11 mouse cellular contexts compared by ENCODE assay signal in genomic region chr1:55741885-55742284, GRCm38 (mm10).
DNase-seq lines count a peak whose midpoint lies in the region; ATAC-seq and TF ChIP-seq lines count a peak whose summit lies in the region.
"Had no signal": no experiment of that assay in that cellular context is flagged by ENCODE, and none has a peak within 500 bp of the region (broad histone marks: within the 10 kb centered on the region; RNA-seq: fewer than 3 reads in every experiment).

No protein-coding gene starts in this region.

- intact Hi-C loops in left cerebral cortex, postnatal 4 days (cut with DNase I), result no loop called here

- H3K9ac ChIP-seq in hindbrain, postnatal 0 days (replicated peaks; ENCODE audit: low read length), result no peak overlapping the region
- H3K9ac ChIP-seq in hindbrain, embryonic 12.5 days, result no peak overlapping the region
- no peak overlapping the region for H3K9ac ChIP-seq in intestine, postnatal 0 days (ENCODE audit: low read depth, low read length)
- H3K9ac ChIP-seq: liver, embryonic 13.5 days had no signal

- H3K4me3 ChIP-seq in hindbrain, postnatal 0 days (ENCODE audit: low read length), result no peak overlapping the region
- H3K4me3 ChIP-seq in hindbrain, embryonic 12.5 days, result no peak overlapping the region
- no peak overlapping the region for H3K4me3 ChIP-seq in intestine, postnatal 0 days (ENCODE audit: low read depth, low read length)
- H3K4me3 ChIP-seq: liver, embryonic 13.5 days; myocyte had no signal

- no peak for ATAC-seq in cerebellum, adult (ENCODE audit: insufficient number of reproducible peaks, low FRiP score, low TSS enrichment)
- ATAC-seq in hindbrain, postnatal 0 days, result peak; percentile 51; the same call in 1 of the 2 replicates
- no peak for ATAC-seq in hindbrain, embryonic 12.5 days (ENCODE audit: low FRiP score)
- no peak for ATAC-seq in intestine, postnatal 0 days

- no peaks in the 10 kb centered on the region for H3K36me3 ChIP-seq in hindbrain, postnatal 0 days (ENCODE audit: insufficient read depth, low read length)
- H3K36me3 ChIP-seq in hindbrain, embryonic 12.5 days, result no peaks in the 10 kb centered on the region
- no peaks in the 10 kb centered on the region for H3K36me3 ChIP-seq in intestine, postnatal 0 days (ENCODE audit: control insufficient read depth, insufficient read depth)
- H3K36me3 ChIP-seq: liver, embryonic 13.5 days had no signal

- H3K4me2 ChIP-seq in hindbrain, postnatal 0 days (ENCODE audit: low read depth, low read length), result no peak overlapping the region
- H3K4me2 ChIP-seq in hindbrain, embryonic 12.5 days (replicated peaks), result no peak overlapping the region
- no peak overlapping the region for H3K4me2 ChIP-seq in intestine, postnatal 0 days (replicated peaks; ENCODE audit: low read depth)
- H3K4me2 ChIP-seq: liver, embryonic 13.5 days had no signal

- 32% methylated on average over 3 of the region's 3 CpGs for WGBS in hindbrain, postnatal 0 days
- 81% methylated on average over 3 of the region's 3 CpGs for WGBS in hindbrain, embryonic 12.5 days
- WGBS in intestine, postnatal 0 days, result 66% methylated on average over 3 of the region's 3 CpGs

- no peak overlapping the region for H3K27ac ChIP-seq in hindbrain, postnatal 0 days
- no peak overlapping the region for H3K27ac ChIP-seq in hindbrain, embryonic 12.5 days
- no peak overlapping the region for H3K27ac ChIP-seq in intestine, postnatal 0 days (ENCODE audit: low read depth, low read length)
- H3K27ac ChIP-seq: liver, embryonic 13.5 days had no signal

- DNase-seq in cerebellum, adult 18-20 months, result peak; percentile 7 to 21
- DNase-seq in hindbrain, postnatal 0 days (ENCODE audit: low spot score), result peak; percentile 72
- DNase-seq in cerebellum, postnatal 10 days, result peak; percentile 91 to 95
- DNase-seq in left cerebral cortex, postnatal 4 days, result peak; percentile 87
- no peak for DNase-seq in embryo, embryonic 9.5 days (ENCODE audit: extremely low spot score)
- DNase-seq: kidney, adult 8-10 months; liver, embryonic 13.5 days had no signal

- H3K4me1 ChIP-seq in hindbrain, postnatal 0 days (ENCODE audit: insufficient read depth, low read length), result peaks cover 5% of the 10 kb centered on the region; the same call in 1 of the 2 replicates
- no peaks in the 10 kb centered on the region for H3K4me1 ChIP-seq in hindbrain, embryonic 12.5 days
- no peaks in the 10 kb centered on the region for H3K4me1 ChIP-seq in intestine, postnatal 0 days (replicated peaks; ENCODE audit: control insufficient read depth, insufficient read depth, low read length)
- H3K4me1 ChIP-seq: liver, embryonic 13.5 days had no signal

- no peaks in the 10 kb centered on the region for H3K27me3 ChIP-seq in hindbrain, postnatal 0 days (ENCODE audit: insufficient read depth, low read length)
- H3K27me3 ChIP-seq in hindbrain, embryonic 12.5 days, result peaks cover 7% of the 10 kb centered on the region; the same call in 1 of the 2 replicates
- H3K27me3 ChIP-seq in intestine, postnatal 0 days (replicated peaks; ENCODE audit: control insufficient read depth, insufficient read depth, low read length), result peaks cover 12% of the 10 kb centered on the region; the same call in 1 of the 2 replicates
- H3K27me3 ChIP-seq: liver, embryonic 13.5 days had no signal

- no peak for TF ChIP-seq CTCF in hindbrain, postnatal 0 days (IDR thresholded peaks at IDR 0.05; ENCODE audit: low read depth)
- TF ChIP-seq CTCF in intestine, postnatal 0 days (IDR thresholded peaks at IDR 0.05; ENCODE audit: low read depth), result no peak

- H3K9me3 ChIP-seq in hindbrain, postnatal 0 days (ENCODE audit: low read length), result no peaks in the 10 kb centered on the region
- H3K9me3 ChIP-seq in hindbrain, embryonic 12.5 days (replicated peaks), result no peaks in the 10 kb centered on the region
- no peaks in the 10 kb centered on the region for H3K9me3 ChIP-seq in intestine, postnatal 0 days (ENCODE audit: control insufficient read depth)
- H3K9me3 ChIP-seq: liver, embryonic 13.5 days had no signal
